Mouse (Mus musculus) bone marrow, adult 2 months (tissue): ENCODE results near the gene A630095N17Rik.

Source experiments
- CTCF ChIP-seq: fragments of 200-500 bp; IDR thresholded peaks from 2 replicates; pipeline ENCODE4 v1.5.1; 2011; ENCODE audit warnings: low read length, control low read depth; ENCODE audit not compliant: control insufficient read depth, insufficient read depth
- POLR2A ChIP-seq: fragments of 200-500 bp; IDR thresholded peaks from 2 replicates; pipeline ENCODE4 v1.6.1; 2011; ENCODE audit warnings: low read depth, mild to moderate bottlenecking, control low read depth, low read length, borderline replicate concordance; ENCODE audit not compliant: control insufficient read depth

DNA sequence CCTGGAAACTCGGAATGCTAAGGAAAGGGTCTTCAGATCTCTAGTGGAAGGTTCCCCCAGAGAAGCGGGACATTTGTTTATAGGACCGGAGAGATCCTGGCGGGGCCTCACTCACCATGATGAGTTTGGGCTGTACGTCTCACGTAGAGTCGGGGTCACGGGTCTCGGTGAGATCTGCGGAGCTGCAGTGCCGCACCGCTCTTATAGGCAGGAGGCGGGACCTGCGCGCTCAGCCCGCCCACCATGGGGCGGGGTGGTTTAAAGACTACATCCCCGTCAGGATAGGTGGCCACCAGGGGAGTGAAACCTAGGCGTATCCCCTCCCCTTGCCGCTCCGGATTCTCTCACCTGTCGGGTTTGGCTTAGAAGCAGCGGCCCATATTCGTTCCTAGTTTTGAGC lies 12.8 kb downstream of the A630095N17Rik start:
- peak; percentile 44 for TF ChIP-seq CTCF
- TF ChIP-seq POLR2A, result peak; percentile 100
